Mouse (Mus musculus): Measurements from ENCODE around the gene Kmt2b.

The Kmt2b gene

DNA sequence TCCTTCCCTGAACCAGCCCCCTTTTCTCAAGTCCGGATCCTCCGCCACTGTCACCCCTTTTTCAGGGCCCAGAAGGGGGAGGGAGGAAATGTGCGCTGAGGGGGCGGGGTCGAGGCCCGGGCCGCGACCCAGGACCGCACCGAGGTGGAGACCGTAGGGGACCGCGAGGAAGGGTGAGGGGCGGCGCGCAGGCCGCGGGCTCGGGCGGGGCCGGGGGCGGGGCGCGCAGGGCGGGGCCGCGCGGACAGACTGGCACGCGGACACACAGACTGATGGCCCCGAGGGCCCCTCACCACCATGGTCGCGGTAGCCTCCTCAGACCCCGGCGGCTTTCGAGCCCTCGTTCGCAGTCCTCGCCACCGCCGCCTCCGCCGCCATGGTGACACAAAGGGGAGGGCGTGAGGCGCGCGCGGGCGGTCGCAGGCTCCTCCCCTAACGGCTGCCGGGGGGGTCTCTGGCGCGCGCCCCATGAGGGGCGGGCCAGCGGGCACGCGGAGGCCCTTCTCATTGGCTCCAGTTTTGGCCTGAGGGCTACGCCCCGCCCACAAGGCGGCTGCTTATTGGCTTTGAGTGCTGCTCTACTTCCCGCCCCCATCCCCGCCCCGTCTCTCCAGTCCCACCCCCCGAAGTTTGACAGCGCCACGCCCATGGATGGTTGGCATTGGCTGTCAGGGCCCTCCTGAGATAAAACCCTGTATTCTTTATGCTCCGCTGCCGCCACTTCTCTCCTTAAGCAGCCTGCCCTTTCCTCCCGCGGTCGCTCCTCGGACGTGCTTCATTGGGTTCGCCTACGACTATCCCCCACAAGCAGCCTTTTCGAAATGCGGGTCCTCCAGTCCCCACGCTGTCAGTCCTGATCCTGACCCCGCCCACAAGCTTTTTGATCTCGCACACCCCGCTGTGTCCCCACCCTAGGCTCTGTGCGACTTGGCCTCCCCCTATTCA, 53.6 kb downstream of the Kmt2b start, which contains the start of gene Arhgap33:
Arhgap33 (minus strand) TSS at position 428 of the 945 bp plus-strand sequence.
- peak; percentile 99 for DNase-seq (ENCODE audit: low spot score)

GRCm38 (mm10) chr7:30533941-30534632, 54.4 kb downstream of the Kmt2b start:
- peak; percentile 41 for DNase-seq (ENCODE audit: low spot score)

- peak; percentile 74 for DNase-seq (ENCODE audit: low spot score)
These were observed 55.6 kb downstream of the Kmt2b start for GRCm38 (mm10) chr7:30532931-30533330.

DNA sequence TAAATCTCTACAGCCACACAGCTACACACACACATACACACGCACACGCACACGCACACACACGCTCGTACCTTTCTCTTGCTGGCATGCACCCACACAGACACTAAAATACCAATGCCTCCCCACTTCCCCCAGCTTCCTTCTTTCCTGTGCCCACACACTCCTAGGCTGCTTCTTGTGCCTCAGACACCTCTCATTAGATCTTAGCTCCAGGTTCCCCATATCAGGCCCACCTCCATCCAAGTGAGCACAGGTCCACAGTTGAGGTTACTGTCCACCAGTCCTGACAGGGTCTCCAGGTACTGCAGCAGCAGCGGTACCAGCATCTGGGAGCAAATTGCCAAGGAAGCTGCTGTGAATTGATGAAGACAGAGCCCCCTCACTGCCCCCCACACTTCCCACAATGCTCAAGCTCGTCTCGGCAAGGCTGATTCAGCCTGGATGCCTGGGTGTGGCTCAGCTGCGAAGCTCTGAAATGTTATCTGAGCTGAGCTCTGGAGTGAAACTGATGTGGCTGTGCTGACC, 57.2 kb downstream of the Kmt2b start:
- no peak for DNase-seq (ENCODE audit: low spot score)

- DNase-seq (ENCODE audit: low spot score), result no peak
These were observed 61.5 kb downstream of the Kmt2b start for GRCm38 (mm10) chr7:30526981-30527380.

- DNase-seq (ENCODE audit: low spot score), result no peak
These were observed 62.1 kb downstream of the Kmt2b start for GRCm38 (mm10) chr7:30526399-30526798.

GRCm38 (mm10) chr7:30525954-30526353, 62.6 kb downstream of the Kmt2b start:
- no peak for DNase-seq (ENCODE audit: low spot score)

DNA sequence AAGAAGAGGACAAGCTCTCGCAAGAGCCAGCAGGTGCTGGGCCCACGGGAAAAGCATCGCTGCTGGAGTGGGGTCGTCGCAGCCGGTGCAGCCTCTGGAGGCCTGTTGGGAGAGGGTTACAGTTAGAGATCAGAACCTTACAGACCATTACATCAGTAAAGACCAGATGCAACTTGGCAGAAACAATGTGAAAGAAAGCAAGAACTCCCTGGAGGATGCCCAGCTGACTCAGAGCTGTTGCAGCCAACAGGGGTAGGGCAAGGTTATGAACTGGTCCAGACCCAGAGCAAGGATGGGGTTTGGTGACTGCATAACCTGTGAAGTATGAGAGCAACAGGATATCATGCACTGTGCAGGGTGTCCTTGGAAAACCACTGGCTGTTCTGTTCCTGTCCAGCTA, 64.0 kb downstream of the Kmt2b start:
- no peak for DNase-seq (ENCODE audit: low spot score)

DNA sequence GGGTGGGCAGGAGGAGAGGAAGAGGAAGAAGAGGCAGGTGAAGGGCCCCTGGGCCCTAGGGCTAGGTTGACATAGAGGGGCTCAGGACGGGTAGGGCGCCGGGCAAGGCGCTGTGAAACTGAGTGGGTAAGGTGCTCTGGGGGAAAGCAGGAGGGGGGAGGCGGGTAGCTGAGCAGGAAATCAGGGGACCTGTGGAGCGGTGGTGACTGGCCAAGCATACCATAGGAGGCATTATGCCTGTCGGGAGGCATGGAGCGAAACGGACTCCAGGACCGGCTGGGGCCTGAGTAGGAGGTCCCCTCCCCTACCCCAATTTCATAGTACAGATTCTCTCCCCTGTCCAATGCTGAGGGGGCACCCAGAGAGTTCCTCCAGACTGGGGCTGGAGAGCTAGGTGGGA, 65.7 kb downstream of the Kmt2b start:
- DNase-seq (ENCODE audit: low spot score), result no peak

DNA sequence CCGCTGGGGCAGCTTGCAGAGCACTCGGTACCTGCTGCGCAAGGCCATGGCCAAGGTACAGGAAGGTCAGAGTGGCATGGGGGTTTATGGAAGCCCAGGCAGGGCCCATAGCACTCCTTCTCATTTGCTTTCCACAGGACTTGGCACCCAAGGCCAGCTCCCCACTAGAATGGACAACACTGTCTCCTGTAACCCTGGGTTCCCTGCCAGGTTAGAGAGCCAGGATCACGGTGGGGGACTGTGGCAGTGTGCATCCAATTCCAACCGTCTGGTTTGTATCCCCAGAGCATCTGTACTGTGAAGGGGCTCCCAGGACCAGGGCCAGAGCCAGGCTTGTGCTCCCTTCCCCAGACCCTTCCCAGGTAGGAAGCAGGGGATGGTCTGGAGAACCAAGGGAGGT, 67.7 kb downstream of the Kmt2b start:
- no peak for DNase-seq (ENCODE audit: low spot score)

- no peak for DNase-seq (ENCODE audit: low spot score)
These were observed 68.1 kb downstream of the Kmt2b start for GRCm38 (mm10) chr7:30520396-30520795.
